Mouse (Mus musculus) spleen, postnatal 36 days (tissue): ENCODE measurements at regions not wholly inside any gene's neighbourhood (a gene's known extent, or its start where the extent isn't known, plus 50 kb on each side); places are given as distances from the start of the nearest gene placed in this dataset.

Experiments
- DNase-seq, 2 experiments: peaks; one replicate each; pipeline ENCODE4 v3.0.0; 2022; ENCODE audit warnings: low spot score in 2 of 2, mixed read lengths in 1 of 2

DNA sequence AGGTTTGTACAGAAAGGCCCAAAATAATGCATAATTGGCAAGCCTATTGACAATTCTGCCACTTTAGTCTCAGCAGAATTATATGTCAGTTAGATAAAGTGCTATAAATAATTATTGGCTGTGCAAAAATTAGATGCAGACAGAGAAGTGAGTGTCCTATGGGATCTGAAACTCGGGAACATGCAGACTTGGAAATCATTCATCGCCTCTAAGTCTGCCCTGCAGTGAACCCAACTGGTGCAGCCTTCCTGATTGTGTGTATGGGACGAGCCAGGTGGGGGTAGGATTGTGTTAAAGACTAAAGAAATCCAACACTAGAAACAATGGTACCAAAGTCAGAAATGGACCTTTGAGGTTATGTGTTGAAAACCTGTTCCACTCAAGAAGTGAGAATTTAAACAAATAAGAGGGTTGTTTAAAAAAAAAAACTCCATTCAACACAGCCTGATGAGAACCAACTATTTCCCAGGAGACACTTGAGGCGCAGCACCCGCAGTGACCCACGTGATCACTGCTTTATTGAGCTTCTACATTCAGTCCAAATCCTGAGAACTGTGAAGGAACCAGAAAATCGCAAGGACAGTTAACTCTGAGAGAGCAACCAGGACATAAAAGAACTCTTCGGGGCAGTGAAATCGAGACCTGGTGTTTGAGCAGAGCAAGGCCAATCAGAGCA is 57.4 kb upstream of the Acsl1 start:
- no peak for DNase-seq

DNA sequence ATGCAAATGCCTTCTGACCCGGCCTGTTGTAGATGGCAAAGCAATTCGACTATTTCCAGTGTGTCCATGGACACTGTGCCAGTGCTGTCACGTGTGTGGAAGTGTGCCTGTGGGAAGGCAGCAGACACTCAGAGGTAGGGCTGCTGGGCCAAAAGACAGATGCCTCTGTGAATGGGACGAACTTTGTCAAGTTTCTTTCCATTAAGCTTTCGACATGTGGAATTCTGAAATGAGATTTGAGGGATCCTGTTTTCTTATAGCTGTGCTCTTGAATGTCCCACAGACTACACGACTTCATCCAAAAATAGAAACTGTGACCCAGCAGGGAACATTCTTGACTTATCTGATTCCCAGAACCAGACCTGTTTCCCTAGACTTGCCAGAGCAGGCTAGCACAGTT is 56.0 kb upstream of the Acsl1 start:
- no peak for DNase-seq

DNA sequence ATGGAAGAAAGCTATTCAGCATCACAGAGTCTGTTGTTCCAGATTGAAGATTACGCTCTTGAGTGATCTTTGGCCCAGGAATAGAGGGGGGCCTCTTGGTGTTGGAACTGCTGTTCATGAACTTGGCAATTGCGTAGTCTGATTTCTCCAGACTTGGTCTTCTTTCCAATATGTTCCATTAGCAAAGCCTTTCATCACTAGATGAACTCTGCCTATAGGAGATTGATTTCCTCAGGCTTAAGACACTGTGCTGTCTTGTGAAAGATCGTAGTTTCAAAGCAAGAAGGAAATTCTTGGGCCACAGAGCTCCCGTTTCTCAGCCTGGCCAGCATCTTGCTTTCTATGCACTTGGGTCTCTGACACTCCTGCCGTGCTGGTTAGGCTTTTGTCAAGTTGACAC is 51.4 kb upstream of the Acsl1 start:
- no peak for DNase-seq

DNA sequence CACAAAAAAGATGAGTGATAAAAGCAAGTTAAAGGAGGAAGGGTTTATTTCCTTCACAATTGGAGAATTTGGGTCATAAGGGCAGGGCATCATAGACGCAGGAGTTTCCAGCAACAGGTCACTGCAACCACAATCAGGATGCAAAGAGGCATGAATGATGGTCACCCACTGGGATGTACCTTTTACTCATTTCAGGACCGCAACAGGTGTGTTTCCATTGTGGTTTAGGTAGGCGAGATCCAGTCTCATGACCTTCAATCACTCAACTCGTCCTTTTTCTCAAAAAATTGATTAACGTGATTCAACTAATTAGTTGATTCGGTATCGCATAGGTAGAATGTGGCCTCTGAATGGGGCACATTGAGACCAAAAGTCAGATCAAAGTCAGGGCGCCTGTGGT is 50.4 kb upstream of the Acsl1 start:
- DNase-seq = no peak
